In the genomic region with DNA sequence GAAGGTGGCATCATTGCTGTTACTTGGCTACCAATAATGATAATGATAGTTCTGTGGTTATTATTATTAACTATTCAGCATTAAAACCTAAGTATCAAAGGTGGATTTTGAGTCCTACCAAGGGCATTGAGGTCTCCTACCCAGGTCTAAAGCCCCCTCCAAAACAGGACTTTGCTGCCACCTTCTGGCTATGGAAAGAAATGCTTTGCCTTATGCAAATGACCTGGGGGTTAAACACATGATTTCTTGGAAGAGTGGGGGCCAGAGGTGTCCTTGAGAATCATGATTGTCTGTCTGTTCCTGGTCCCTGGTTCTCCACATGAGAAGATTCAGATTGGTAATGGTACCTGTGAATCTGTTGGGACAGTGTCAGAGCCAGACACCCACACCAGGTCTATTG, we compare ENCODE assay signal across 11 mouse cellular contexts. TPM values are rescaled to one million over a fixed set of nuclear protein-coding genes. Genes with fewer than 3 reads are reported as not detected.
DNase-seq lines count a peak whose midpoint lies in the region; ATAC-seq and TF ChIP-seq lines count a peak whose summit lies in the region.
"Had no signal": no experiment of that assay in that cellular context is flagged by ENCODE, and none has a peak within 500 bp of the region (broad histone marks: within the 10 kb centered on the region; RNA-seq: fewer than 3 reads in every experiment).

No protein-coding gene starts in this region.

- in situ Hi-C loops in Patski (cut with MboI; ENCODE audit: low pct_unique_long_range_greater_than_20kb): loop anchor here (10.0 kb wide), 1 partner anchor 268 kb away; no protein-coding TSS in a partner anchor

- H3K36me3 ChIP-seq in liver, embryonic 14.5 days (replicated peaks; ENCODE audit: control insufficient read depth, insufficient read depth, low read depth): no peaks in the 10 kb centered on the region
- no peaks in the 10 kb centered on the region for H3K36me3 ChIP-seq in liver, embryonic 12.5 days

- no peaks in the 10 kb centered on the region for H3K27me3 ChIP-seq in liver, embryonic 14.5 days (ENCODE audit: control insufficient read depth, insufficient read depth, low read length)
- no peaks in the 10 kb centered on the region for H3K27me3 ChIP-seq in liver, embryonic 12.5 days (replicated peaks)
- peaks cover 25% of the 10 kb centered on the region for H3K27me3 ChIP-seq in Patski

- peaks cover 0 to 3% of the 10 kb centered on the region in 2 experiments; a peak in 1 of 4 replicates for H3K4me1 ChIP-seq in liver, embryonic 14.5 days (replicated peaks; ENCODE audit: control insufficient read depth in 2 of 2, insufficient read depth in 2 of 2, low read length in 1 of 2)
- no peaks in the 10 kb centered on the region for H3K4me1 ChIP-seq in liver, embryonic 12.5 days

- no peaks in the 10 kb centered on the region for H3K9me3 ChIP-seq in liver, embryonic 14.5 days (ENCODE audit: control insufficient read depth, low read length)
- H3K9me3 ChIP-seq in liver, embryonic 12.5 days (replicated peaks): no peaks in the 10 kb centered on the region

- POLR2A ChIA-PET in Patski (lab: Charles Lee): no interaction called here

- no peak for ATAC-seq in liver, embryonic 14.5 days (ENCODE audit: insufficient read depth)
- no peak for ATAC-seq in liver, embryonic 12.5 days
- ATAC-seq in Patski: no peak

- no peak overlapping the region for H3K27ac ChIP-seq in liver, embryonic 14.5 days
- no peak overlapping the region for H3K27ac ChIP-seq in liver, embryonic 12.5 days

- TF ChIP-seq EP300 in liver, embryonic 14.5 days (IDR thresholded peaks at IDR 0.05; ENCODE audit: low read depth): no peak

- no peak overlapping the region for H3K4me3 ChIP-seq in liver, embryonic 14.5 days (ENCODE audit: insufficient read depth in 1 of 2, low read depth in 2 of 2, low read length in 2 of 2)
- no peak overlapping the region for H3K4me3 ChIP-seq in liver, embryonic 12.5 days

- no peak overlapping the region for H3K9ac ChIP-seq in liver, embryonic 14.5 days (replicated peaks)
- no peak overlapping the region for H3K9ac ChIP-seq in liver, embryonic 12.5 days

- H3K4me2 ChIP-seq in liver, embryonic 14.5 days (ENCODE audit: low read depth): no peak overlapping the region
- H3K4me2 ChIP-seq in liver, embryonic 12.5 days: no peak overlapping the region

- CTCF ChIA-PET in Patski (lab: Charles Lee): no interaction called here

- TF ChIP-seq CTCF in liver, embryonic 14.5 days (IDR thresholded peaks at IDR 0.05; ENCODE audit: low read depth): peak; percentile 41; the same call in 1 of the 2 replicates
- TF ChIP-seq CTCF in Patski (IDR thresholded peaks at IDR 0.05): peak; percentile 56

- peak; percentile 48 to 64 for DNase-seq in cerebellum, postnatal 14 days
- DNase-seq in cerebellum, adult 11-12 months: no peak
- DNase-seq in liver, embryonic 14.5 days (ENCODE audit: low read depth in 3 of 3, low spot score in 3 of 3): no peak
- no peak for DNase-seq in Patski (ENCODE audit: low read depth, low spot score)
- peak; percentile 22 for DNase-seq in lung, postnatal 14 days
- no peak for DNase-seq in layer of hippocampus, adult 11-12 months (ENCODE audit: low spot score)
- no peak for DNase-seq in spleen, postnatal 36 days (ENCODE audit: low spot score in 2 of 2)
- DNase-seq: gastrocnemius, postnatal 14 days; kidney, postnatal 14 days had no signal

RNA-seq across cellular contexts. Expression of a gene that starts 54.9 kb away (rescaled TPM):
- not detected in 2 replicates for polyA plus RNA-seq in liver, embryonic 14.5 days (2012; rRNA removed)
- not detected in 2 replicates for polyA plus RNA-seq in liver, embryonic 14.5 days (2014; fragmentation: Nextera tagmentation; extraction: Ambion mirVana)
- 0.10 TPM in 1 of 2 replicates, not detected in the other for polyA plus RNA-seq in liver, embryonic 12.5 days (2016; fragmentation: Nextera tagmentation; extraction: Ambion mirVana)
- polyA plus RNA-seq in Patski (2021): not detected
- polyA plus RNA-seq: spleen, adult 2 months had no signal

Comparison
In these comparisons a context has a peak if more than half of its experiments do, and no peak if none do; other contexts are left out.
1. DNase-seq: peak in cerebellum, postnatal 14 days (2 of 2) and lung, postnatal 14 days (single experiment); none in cerebellum, adult 11-12 months (single experiment), liver, embryonic 14.5 days (0 of 3), Patski (single experiment), layer of hippocampus, adult 11-12 months (single experiment) and spleen, postnatal 36 days (0 of 2).